Mouse (Mus musculus): ENCODE measurements around the gene Ubash3a. TPM values are rescaled to one million over a fixed set of nuclear protein-coding genes. Genes with fewer than 3 reads are reported as not detected.

The Ubash3a gene
- polyA plus RNA-seq, 1 experiment from 2014 or later, result 0.04 TPM

DNA sequence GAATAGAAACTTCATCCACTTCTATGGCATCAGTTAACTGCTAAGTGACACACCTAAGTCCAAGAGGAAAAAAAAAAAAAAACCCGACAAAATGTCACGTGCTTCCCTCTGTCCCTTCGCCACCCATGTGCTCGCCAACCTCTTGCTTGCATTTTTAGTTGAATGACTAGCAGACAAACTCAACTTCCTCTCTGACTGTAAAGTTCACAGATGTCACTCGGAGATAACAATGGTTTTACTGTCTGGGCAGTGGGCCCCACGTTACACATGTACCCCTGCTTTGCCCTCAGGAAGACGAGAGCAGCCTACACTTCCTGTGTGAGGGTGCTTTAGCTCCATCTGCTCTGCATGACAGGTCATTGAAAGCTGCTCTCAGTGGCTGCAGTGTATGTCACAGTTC, 16.2 kb downstream of the Ubash3a start:
- no peaks in the 10 kb centered on the region for H3K36me3 ChIP-seq (ENCODE audit: poor library complexity, severe bottlenecking)
- no peak overlapping the region for H3K4me3 ChIP-seq
- no peak overlapping the region for H3K4me2 ChIP-seq
- no peak overlapping the region for H3K27ac ChIP-seq
- no peak for ATAC-seq
- H3K9ac ChIP-seq, result no peak overlapping the region
- H3K9me3 ChIP-seq (replicated peaks), result no peaks in the 10 kb centered on the region
- H3K27me3 ChIP-seq, result no peaks in the 10 kb centered on the region
- H3K4me1 ChIP-seq, result no peaks in the 10 kb centered on the region
- 79% methylated on average over 7 of the region's 7 CpGs for WGBS

DNA sequence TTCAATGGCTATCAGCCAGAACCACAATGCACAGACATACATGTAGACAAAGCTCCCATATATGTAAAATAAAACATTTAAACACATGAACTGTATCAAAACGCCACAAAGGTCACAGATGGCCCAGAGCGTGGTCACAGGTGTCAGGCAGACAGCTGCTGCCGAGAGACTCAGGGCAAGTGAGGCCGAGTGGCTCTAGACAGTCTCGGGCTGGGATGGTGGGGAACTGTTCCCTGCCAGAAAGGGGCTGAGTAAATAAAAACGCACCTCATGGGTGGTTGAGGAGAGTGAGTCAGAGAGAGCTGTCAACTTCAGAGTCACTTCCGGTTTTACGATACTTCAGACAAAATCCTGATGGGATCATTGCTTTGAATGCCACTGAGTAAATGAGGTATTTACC, 16.9 kb downstream of the Ubash3a start:
- Histone ChIP-seq H3K36me3 (ENCODE audit: poor library complexity, severe bottlenecking) (no peaks in the 10 kb centered on the region), H3K27ac (no peak overlapping the region), H3K27me3 (no peaks in the 10 kb centered on the region), H3K4me3 (no peak overlapping the region), H3K4me1 (no peaks in the 10 kb centered on the region), H3K9me3 (replicated peaks) (no peaks in the 10 kb centered on the region), H3K9ac (no peak overlapping the region), H3K4me2 (no peak overlapping the region)
- no peak for ATAC-seq
- 93% methylated on average over 8 of the region's 8 CpGs for WGBS

DNA sequence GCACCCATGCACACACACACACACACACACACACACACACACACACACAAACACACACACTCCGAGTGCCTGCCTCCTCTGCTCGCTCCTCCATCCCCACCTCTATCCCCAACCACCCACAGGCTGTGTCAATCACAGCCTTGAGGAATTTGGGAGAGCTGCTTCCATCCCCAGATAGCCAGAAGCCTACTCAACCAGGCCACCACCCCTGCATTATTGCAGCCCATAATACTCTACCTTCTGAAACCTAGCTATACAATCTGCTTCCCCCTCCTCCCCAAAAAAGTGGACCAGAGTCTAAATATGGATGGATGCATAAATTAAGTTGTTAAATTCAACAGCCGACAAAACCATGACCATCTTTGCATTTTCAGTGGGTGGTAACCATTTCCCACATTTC, 18.7 kb downstream of the Ubash3a start:
- Histone ChIP-seq H3K9me3 (replicated peaks) (no peaks in the 10 kb centered on the region), H3K9ac (no peak overlapping the region), H3K4me2 (no peak overlapping the region), H3K4me3 (no peak overlapping the region), H3K27me3 (no peaks in the 10 kb centered on the region), H3K36me3 (ENCODE audit: poor library complexity, severe bottlenecking) (no peaks in the 10 kb centered on the region), H3K27ac (no peak overlapping the region), H3K4me1 (no peaks in the 10 kb centered on the region)
- ATAC-seq, result no peak
- WGBS, result 88% methylated on average over 2 of the region's 3 CpGs

DNA sequence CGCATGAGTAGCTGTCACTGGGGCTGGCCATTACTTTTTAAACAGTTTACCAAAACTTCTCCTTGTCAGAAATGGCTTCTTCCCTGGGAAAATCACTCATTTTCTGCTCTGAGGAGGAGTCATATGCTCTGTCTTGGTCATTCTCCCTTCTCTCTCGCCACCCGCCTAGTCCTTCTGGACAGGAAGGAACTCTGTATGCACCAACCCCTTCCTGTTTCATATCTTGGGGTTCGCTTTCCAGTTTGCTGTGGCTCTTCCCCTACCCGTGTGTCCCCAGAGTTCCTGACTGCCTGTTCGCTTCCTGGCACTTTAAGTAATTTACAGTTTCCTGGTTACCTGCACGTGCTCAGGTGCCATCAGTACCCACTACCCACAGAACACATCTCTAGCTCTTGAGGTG, 19.3 kb downstream of the Ubash3a start:
- Histone ChIP-seq H3K9ac (no peak overlapping the region), H3K4me3 (no peak overlapping the region), H3K4me2 (no peak overlapping the region), H3K27ac (no peak overlapping the region), H3K4me1 (0 out of 2 replicates have a peak, but pooled peaks cover 2% of the 10 kb centered on the region), H3K36me3 (ENCODE audit: poor library complexity, severe bottlenecking) (no peaks in the 10 kb centered on the region), H3K9me3 (replicated peaks) (no peaks in the 10 kb centered on the region), H3K27me3 (no peaks in the 10 kb centered on the region)
- WGBS, result 87% methylated on average over 7 of the region's 7 CpGs
- no peak for ATAC-seq

DNA sequence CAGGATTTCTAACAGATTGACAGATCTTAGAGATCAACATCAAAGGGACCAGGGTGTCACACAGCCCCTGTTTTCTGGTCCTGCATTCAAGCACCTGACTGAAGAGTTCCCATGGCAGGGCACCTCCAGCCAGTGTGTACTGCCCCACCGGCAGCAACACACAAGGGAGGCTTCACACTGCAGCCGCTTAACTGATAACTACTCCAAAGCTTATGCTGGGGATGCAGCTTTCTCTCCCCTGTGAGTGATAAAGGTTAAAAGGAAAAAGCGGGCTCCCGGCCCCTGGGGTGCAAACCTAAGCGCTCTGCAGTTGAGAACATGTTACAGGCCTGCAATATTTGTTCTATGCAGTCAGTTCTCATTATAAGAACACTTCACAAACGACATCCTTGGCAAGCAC, 24.1 kb downstream of the Ubash3a start:
- H3K27me3 ChIP-seq, result no peaks in the 10 kb centered on the region
- H3K27ac ChIP-seq, result no peak overlapping the region
- 0 out of 2 replicates have a peak, but pooled peaks cover 7% of the 10 kb centered on the region for H3K4me1 ChIP-seq
- ATAC-seq, result no peak
- no peak overlapping the region for H3K4me2 ChIP-seq
- no peak overlapping the region for H3K9ac ChIP-seq
- H3K4me3 ChIP-seq, result no peak overlapping the region
- no peaks in the 10 kb centered on the region for H3K36me3 ChIP-seq (ENCODE audit: poor library complexity, severe bottlenecking)
- 47% methylated on average over 6 of the region's 6 CpGs for WGBS
- H3K9me3 ChIP-seq (replicated peaks), result no peaks in the 10 kb centered on the region

DNA sequence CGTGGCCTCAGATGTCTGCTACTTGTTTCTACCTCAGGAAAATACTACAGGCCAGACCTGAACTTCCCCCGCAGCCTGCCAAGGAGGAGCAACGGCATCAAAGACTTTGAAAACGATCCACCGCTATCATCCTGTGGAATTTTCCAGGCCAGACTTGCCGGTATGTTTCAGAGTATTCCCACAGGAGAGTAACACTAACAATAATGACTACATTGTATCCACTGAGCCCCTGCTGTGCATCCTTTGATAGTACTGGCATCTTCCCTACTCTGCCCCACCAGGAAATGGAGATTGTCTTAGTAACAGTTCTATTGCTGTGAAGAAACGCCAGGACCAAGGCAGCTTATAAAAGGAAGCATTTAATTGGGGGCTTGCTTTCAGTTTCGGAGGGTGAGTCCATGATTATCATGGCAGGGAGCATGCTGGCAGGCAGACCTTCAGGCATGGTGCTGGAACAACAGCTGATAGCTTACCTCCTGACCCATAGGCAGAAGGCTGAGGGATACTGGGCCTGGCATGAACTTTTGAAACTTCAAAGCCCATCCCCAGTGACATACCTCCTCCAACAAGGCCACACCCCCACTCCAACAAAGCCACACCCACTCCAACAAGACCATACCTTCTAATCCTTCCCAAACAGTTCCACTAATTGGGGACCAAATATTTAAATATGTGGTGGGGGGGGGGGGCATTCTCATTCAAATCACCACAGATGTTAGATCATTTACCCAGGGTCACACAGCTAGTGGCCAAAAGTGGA, 24.8 kb downstream of the Ubash3a start:
- H3K27me3 ChIP-seq, result no peaks in the 10 kb centered on the region
- WGBS, result 35% methylated on average over 8 of the region's 8 CpGs
- H3K4me1 ChIP-seq, result 0 out of 2 replicates have a peak, but pooled peaks cover 7% of the 10 kb centered on the region
- no peak overlapping the region for H3K4me2 ChIP-seq
- no peak for ATAC-seq
- no peaks in the 10 kb centered on the region for H3K9me3 ChIP-seq (replicated peaks)
- H3K36me3 ChIP-seq (ENCODE audit: poor library complexity, severe bottlenecking), result no peaks in the 10 kb centered on the region
- H3K4me3 ChIP-seq, result no peak overlapping the region
- H3K9ac ChIP-seq, result no peak overlapping the region
- no peak overlapping the region for H3K27ac ChIP-seq

DNA sequence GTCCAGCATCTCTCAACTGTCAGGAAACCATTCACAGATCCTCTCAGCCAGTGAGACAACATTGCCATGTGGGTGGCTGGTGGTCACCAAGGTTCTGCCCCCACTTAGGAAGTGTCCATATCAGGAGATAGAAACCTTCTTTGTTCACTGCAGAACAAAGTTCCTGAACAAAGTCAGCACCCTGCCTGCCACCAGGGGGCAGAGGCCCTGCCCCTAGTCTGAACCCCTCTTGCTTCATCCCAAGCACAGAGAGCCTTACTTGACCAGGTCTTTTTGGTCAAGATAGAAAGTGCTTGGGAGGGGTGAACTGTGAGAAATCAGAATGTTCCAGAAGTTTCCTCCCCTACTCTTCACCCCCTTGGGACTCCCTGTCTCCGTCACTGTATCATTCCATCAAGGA, 28.2 kb downstream of the Ubash3a start:
- H3K9ac ChIP-seq, result no peak overlapping the region
- no peaks in the 10 kb centered on the region for H3K27me3 ChIP-seq
- no peaks in the 10 kb centered on the region for H3K9me3 ChIP-seq (replicated peaks)
- H3K4me3 ChIP-seq, result no peak overlapping the region
- no peak overlapping the region for H3K27ac ChIP-seq
- no peak overlapping the region for H3K4me2 ChIP-seq
- 0 out of 2 replicates have a peak, but pooled peaks cover 7% of the 10 kb centered on the region for H3K4me1 ChIP-seq
- no peak for ATAC-seq
- 100% methylated on average over 1 of the region's 1 CpGs for WGBS
- no peaks in the 10 kb centered on the region for H3K36me3 ChIP-seq (ENCODE audit: poor library complexity, severe bottlenecking)

DNA sequence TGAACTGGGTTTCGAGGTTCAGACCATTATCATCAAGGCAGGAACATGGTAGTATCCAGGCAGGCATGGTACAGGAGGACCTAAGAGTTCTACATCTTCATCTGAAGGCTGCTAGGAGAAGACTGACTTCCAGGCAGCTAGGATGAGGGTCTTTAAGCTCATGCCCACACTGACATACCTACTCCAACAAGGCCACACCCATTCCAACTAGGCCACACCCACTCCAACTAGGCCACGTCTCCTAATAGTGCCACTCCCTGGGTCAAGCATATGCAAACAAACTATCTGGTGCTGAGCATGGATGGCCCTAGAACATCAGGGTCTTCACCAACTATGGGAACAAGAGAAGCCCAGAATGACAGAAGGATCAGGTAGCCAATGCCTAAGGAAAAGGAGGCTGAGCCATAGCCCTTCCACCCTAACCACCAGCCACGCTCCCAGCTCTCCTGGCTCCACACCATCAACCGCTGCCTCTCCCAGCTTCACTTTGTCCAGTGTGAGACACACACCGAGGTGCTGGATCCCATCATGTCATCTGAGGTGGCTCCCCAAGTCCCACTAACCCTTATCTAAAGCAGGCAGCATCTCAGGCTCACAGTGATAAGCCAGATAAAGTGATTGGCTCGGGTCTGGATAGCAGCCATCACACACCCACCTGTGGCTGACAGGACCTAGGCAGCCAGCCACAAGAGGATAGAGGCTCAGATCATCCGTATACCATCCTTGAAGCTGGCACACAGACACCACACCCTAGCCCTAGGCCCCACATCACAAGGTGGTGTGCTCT, 30.8 kb downstream of the Ubash3a start:
- no peak overlapping the region for H3K27ac ChIP-seq
- H3K4me2 ChIP-seq, result no peak overlapping the region
- no peaks in the 10 kb centered on the region for H3K4me1 ChIP-seq
- 85% methylated on average over 7 of the region's 7 CpGs for WGBS
- no peak for ATAC-seq
- no peak overlapping the region for H3K4me3 ChIP-seq
- H3K9ac ChIP-seq, result no peak overlapping the region
- no peaks in the 10 kb centered on the region for H3K9me3 ChIP-seq (replicated peaks)
- no peaks in the 10 kb centered on the region for H3K36me3 ChIP-seq (ENCODE audit: poor library complexity, severe bottlenecking)
- H3K27me3 ChIP-seq, result no peaks in the 10 kb centered on the region

DNA sequence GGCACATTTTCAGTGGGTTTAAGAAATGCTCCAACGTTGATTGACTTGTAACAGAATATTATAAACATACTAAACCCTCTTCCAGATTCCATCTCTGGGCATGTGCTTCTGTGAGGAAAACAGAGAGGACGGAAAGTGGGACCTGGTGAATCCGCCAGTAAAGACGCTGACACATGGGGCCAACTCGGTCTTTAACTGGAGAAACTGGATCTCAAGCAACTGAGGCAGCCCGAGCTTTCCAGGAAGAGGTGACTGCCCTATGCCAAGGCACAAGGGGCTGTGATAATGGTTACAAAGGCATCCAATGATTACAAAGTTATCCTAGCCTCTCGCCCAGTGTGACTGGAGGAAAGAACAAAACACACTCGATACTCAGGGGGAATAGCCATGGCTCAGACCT, 33.5 kb downstream of the Ubash3a start:
- no peak overlapping the region for H3K4me3 ChIP-seq
- H3K9me3 ChIP-seq (replicated peaks), result no peaks in the 10 kb centered on the region
- no peak overlapping the region for H3K9ac ChIP-seq
- no peaks in the 10 kb centered on the region for H3K4me1 ChIP-seq
- H3K27ac ChIP-seq, result no peak overlapping the region
- no peak overlapping the region for H3K4me2 ChIP-seq
- no peaks in the 10 kb centered on the region for H3K27me3 ChIP-seq
- ATAC-seq, result no peak
- no peaks in the 10 kb centered on the region for H3K36me3 ChIP-seq (ENCODE audit: poor library complexity, severe bottlenecking)
- 91% methylated on average over 8 of the region's 8 CpGs for WGBS

DNA sequence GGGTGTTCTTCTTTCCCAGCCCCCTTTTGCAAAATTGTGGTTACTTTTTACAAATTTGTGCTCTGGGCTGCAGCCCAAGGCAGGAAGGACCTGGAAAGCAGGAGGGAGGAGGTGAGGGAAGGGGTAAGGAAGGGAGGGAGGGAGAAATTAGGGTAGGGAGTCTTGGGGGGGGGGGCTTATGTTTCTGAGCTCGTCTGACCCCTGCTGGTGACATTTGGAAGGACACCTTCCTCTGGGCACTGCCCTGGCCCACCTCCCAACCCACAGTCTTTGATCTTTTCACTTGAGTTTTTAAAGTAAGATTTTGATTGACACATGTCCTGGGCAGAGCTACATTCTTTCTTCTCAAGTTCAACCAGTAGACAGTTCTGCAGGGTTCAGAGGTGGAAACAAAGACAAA, 35.1 kb downstream of the Ubash3a start:
- H3K4me2 ChIP-seq, result no peak overlapping the region
- no peaks in the 10 kb centered on the region for H3K27me3 ChIP-seq
- H3K4me3 ChIP-seq, result no peak overlapping the region
- 0% methylated on average over 1 of the region's 1 CpGs for WGBS
- ATAC-seq, result no peak
- no peaks in the 10 kb centered on the region for H3K36me3 ChIP-seq (ENCODE audit: poor library complexity, severe bottlenecking)
- no peaks in the 10 kb centered on the region for H3K4me1 ChIP-seq
- H3K9ac ChIP-seq, result no peak overlapping the region
- no peak overlapping the region for H3K27ac ChIP-seq
- no peaks in the 10 kb centered on the region for H3K9me3 ChIP-seq (replicated peaks)

DNA sequence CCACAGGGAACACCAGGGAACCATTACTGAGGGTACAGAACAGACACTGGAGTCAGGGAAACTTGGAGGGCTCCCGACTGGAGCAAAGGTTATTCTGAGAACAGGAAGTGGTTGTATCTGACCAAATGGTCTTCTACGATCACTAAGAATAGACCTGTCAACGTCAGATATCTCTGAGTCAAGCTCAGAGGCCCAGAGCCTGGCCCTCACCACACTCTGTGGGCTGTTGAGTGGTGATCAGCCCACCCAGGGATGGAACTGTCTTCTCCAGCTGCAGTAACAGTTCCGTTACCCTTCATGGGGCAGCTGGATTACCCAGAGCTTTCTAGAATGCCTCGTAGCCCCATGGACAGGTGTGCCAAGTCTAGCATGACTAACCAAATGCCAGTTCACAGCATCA, 37.6 kb downstream of the Ubash3a start:
- ATAC-seq, result no peak
- no peak overlapping the region for H3K4me2 ChIP-seq
- H3K9ac ChIP-seq, result no peak overlapping the region
- no peak overlapping the region for H3K4me3 ChIP-seq
- H3K36me3 ChIP-seq (ENCODE audit: poor library complexity, severe bottlenecking), result no peaks in the 10 kb centered on the region
- no peak overlapping the region for H3K27ac ChIP-seq
- no peaks in the 10 kb centered on the region for H3K27me3 ChIP-seq
- no peaks in the 10 kb centered on the region for H3K4me1 ChIP-seq
- no peaks in the 10 kb centered on the region for H3K9me3 ChIP-seq (replicated peaks)
- 87% methylated on average over 5 of the region's 5 CpGs for WGBS

DNA sequence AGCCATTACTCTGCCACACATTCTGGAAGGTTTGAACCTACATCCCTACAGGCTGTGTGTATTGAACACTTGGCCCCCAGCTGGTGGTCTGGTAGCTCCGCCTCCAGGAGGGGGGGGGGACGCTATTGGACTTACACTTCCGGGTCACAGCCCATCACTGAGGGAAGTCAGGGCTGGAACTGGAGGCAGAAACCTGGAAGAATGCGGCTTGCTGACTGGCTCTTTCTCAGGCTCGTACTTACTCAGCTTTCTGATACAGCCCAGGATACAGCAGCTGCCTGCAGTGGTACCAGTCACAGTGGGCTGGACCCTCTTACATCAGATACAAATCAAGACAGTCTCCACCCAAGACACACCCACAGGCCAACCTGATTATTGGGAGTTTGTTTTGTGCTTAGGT, 39.5 kb downstream of the Ubash3a start:
- H3K4me3 ChIP-seq, result no peak overlapping the region
- H3K4me2 ChIP-seq, result no peak overlapping the region
- WGBS, result 29% methylated on average over 5 of the region's 5 CpGs
- H3K9ac ChIP-seq, result no peak overlapping the region
- ATAC-seq, result no peak
- no peaks in the 10 kb centered on the region for H3K36me3 ChIP-seq (ENCODE audit: poor library complexity, severe bottlenecking)
- no peaks in the 10 kb centered on the region for H3K27me3 ChIP-seq
- no peaks in the 10 kb centered on the region for H3K4me1 ChIP-seq
- H3K27ac ChIP-seq, result no peak overlapping the region
- H3K9me3 ChIP-seq (replicated peaks), result no peaks in the 10 kb centered on the region
